Mouse (Mus musculus): Measurements from ENCODE around the gene Zfp768. TPM values are rescaled to one million over a fixed set of nuclear protein-coding genes. Genes with fewer than 3 reads are reported as not detected.

The Zfp768 gene
- 3.3 TPM for polyA plus RNA-seq (2014; fragmentation: Illumina TruSeq; extraction: RNeasy Lipid Tissue Mini Kit (QIAGEN cat#74804))

DNA sequence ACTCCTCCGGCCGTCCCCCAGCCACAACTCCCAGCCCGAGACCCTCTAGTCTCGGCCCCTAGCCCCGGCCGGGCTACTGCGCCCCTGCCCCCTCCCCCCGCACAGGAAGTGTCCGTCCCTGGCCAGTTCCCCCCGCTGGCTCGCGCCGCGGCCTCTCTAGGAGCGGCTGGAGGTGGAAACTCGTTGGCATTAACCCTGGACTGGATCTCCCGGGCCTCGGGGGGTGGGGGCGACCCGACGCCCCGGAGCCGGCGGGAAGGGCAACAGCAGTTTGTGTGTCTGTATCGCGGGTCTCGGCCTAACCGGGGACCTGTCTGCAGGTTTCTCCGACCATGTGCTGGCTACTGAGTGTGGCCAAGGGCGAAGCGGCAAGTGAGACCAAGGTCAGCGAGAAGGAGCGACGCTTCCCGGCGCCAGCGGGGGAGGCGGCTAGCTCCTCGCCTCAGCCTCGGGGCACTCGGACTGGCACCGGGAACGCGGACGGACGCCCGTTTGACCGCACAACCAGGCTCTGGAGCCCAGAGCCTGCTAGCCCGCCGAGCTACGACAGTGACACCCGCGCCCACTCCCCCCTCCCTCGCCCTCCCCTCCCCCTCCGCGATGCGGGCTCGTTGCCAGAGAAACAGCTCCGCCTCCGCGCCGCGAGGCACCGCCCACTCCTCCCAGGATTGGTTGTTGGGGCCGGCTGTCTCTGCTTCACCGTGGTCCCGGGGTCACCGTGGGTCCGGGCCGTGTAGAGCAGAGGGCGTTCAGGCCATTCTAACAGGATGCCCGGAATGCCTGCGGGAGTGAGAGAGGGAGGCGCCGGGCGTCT, at the start of gene Zfp768:
TSS of gene Zfp768 (minus strand) at position 78 of the 814 bp plus-strand sequence.

DNA sequence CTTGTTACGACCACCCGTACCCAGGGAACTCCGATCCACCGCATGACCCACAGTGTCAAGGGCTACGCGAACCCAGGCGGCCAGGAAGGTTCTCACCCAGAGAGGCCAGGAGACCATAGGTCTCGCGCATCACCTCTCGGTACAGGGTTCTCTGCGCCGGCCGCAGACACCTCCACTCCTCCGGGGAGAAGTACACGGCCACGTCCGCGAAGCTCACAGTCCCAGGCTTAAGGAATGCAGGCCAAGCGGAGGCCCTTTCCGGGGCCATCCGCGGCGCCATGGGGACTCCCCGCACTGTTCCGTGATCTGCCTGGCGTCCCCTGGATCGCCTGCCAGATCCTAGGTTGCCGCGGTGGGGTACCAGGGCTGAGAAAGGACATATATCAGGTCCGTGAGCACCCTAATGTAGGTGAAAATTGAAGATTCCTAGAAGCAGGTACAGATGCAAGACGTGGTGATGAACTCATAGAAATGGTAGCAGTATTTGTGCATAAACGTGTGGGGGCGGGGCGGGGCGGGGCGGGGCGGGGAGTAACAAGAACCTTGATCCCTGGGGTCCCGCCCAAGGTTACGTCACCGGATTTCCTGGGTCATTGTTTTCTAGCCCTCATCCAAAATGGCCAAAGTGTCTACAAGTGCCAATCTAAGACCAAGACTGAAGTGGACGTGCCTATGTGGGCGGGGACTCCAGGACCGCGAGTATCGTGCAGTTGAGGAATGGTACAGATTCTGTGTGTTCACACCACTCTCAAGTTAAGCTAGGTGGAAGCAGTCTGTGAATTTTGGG, 48.0 kb upstream of the Zfp768 start, which contains the start of gene E430018J23Rik:
TSS of gene E430018J23Rik (minus strand) at position 473 of the 787 bp plus-strand sequence.

DNA sequence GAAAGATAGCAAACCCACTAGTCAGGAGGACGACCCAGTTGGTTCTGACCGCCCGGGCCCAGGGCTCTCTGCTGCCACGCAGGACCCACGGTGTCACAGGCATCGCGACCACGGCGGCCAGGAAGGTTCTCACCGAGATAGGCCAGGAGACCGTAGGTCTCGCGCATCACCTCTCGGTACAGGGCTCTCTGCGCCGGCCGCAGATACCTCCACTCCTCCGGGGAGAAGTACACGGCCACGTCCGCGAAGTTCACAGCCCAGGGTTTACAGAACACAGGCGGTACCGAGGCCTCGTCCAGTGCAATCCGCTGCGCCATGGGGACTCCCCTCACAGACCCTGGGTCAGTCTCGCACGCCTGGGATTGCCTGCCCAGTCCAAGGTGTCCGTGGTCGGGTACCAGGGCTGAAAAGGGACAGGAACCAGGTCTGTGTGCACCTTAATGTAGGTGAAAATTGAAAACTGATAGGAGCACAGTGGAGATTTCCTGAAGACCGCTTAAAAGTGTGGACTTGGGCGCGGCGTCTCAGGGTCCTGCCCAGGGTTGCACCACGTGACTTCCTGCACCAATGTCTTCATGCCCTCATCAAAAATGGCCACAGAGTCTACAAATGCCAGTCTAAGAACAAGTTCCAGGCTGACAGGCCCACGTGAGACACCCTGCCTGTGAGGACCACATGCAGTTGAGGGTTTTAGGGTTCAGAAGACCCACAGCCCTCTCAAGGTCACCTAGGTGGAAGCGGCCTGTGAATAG, 41.4 kb upstream of the Zfp768 start, which contains the start of gene 9130019O22Rik:
TSS of gene 9130019O22Rik (minus strand) at position 526 of the 752 bp plus-strand sequence.

DNA sequence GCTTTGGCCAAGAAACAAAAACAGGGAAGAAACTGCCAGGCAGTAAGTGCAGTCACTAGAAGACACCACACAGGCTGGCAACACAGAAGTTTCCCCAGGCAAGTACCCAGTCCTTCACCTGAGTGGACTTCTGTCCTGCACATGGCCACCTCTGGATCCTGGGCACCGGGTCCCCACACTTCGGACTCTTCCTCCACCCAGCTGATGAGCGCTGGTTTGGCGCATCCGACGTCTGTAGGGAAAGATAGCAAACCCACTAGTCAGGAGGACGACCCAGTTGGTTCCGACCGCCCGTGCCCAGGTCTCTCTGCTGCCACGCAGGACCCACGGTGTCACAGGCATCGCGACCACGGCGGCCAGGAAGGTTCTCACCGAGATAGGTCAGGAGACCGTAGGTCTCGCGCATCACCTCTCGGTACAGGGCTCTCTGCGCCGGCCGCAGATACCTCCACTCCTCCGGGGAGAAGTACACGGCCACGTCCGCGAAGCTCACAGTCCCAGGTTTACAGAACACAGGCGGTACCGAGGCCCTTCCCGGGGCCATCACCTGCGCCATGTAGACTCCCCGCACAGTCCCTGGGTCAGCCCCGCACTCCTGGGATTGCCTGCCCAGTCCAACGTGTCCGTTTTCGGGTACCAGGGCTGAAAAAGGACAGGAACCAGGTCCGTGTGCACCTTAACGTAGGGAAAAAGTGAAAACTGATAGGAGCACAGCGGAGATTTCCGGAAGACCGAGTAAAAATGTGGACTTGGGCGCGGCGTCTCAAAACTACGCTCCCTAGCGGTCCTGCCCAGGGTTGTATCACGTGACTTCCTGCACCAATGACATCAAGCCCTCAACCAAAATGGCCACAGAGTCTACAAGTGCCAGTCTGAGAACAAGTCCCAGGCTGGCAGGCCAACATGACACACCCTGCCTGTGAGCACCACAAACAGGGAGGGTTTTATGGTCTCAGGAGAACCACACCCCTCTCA, 30.2 kb upstream of the Zfp768 start, which contains the start of gene Zfp747:
TSS of gene Zfp747 (minus strand) at position 780 of the 975 bp plus-strand sequence.

DNA sequence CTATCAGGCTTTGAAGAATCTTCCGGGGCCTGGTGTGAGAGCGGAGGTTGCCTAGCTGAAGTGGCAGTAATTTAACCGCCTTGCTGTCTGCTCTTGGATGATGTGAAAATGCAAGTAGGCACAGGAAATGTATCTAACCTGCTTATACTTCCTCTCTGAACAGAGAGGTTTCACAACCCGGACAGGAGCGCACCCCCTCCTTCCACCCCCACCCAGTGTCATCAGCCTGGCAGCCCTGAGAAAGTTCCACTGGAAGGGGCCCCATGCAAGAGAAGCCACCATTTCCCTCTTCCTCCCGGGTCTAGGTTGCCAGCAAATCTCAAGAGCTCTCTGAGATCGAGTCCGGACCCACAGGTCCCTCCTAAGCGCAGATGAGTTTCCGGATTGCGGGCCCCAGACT, 49.3 kb downstream of the Zfp768 start, which contains the start of gene Itgal:
TSS of gene Itgal (plus strand) at position 163 of the 400 bp plus-strand sequence.

Other genes starting within 250 kb of the Zfp768 start
- 0.71 TPM for gene Qprt, start 223.4 kb downstream of the Zfp768 start, polyA plus RNA-seq (2014; fragmentation: Illumina TruSeq; extraction: RNeasy Lipid Tissue Mini Kit (QIAGEN cat#74804))
- 1.1 TPM for gene Spn, start 207.8 kb downstream of the Zfp768 start, polyA plus RNA-seq (2014; fragmentation: Illumina TruSeq; extraction: RNeasy Lipid Tissue Mini Kit (QIAGEN cat#74804))
- gene Cd2bp2, start 149.5 kb downstream of the Zfp768 start, polyA plus RNA-seq (2014; fragmentation: Illumina TruSeq; extraction: RNeasy Lipid Tissue Mini Kit (QIAGEN cat#74804)), result 13.1 TPM
- 3.0 TPM for gene Tbc1d10b, start 137.1 kb downstream of the Zfp768 start, polyA plus RNA-seq (2014; fragmentation: Illumina TruSeq; extraction: RNeasy Lipid Tissue Mini Kit (QIAGEN cat#74804))
- not detected for gene Mylpf, start 136.7 kb downstream of the Zfp768 start, polyA plus RNA-seq (2014; fragmentation: Illumina TruSeq; extraction: RNeasy Lipid Tissue Mini Kit (QIAGEN cat#74804))
- 3.2 TPM for gene Zfp553, start 112.5 kb downstream of the Zfp768 start, polyA plus RNA-seq (2014; fragmentation: Illumina TruSeq; extraction: RNeasy Lipid Tissue Mini Kit (QIAGEN cat#74804))
- 1.4 TPM for gene Sept1, start 112.5 kb downstream of the Zfp768 start, polyA plus RNA-seq (2014; fragmentation: Illumina TruSeq; extraction: RNeasy Lipid Tissue Mini Kit (QIAGEN cat#74804))
- gene Zfp771, start 101.3 kb downstream of the Zfp768 start, polyA plus RNA-seq (2014; fragmentation: Illumina TruSeq; extraction: RNeasy Lipid Tissue Mini Kit (QIAGEN cat#74804)), result not detected
- not detected for gene Dctpp1, start 84.9 kb downstream of the Zfp768 start, polyA plus RNA-seq (2014; fragmentation: Illumina TruSeq; extraction: RNeasy Lipid Tissue Mini Kit (QIAGEN cat#74804))
- 23.0 TPM for gene Sephs2, start 71.5 kb downstream of the Zfp768 start, polyA plus RNA-seq (2014; fragmentation: Illumina TruSeq; extraction: RNeasy Lipid Tissue Mini Kit (QIAGEN cat#74804))
- 0.68 TPM for gene Itgal, start 49.3 kb downstream of the Zfp768 start, polyA plus RNA-seq (2014; fragmentation: Illumina TruSeq; extraction: RNeasy Lipid Tissue Mini Kit (QIAGEN cat#74804))
- gene Zfp747, start 30.5 kb upstream of the Zfp768 start, polyA plus RNA-seq (2014; fragmentation: Illumina TruSeq; extraction: RNeasy Lipid Tissue Mini Kit (QIAGEN cat#74804)), result 3.6 TPM
- gene 9130019O22Rik, start 41.6 kb upstream of the Zfp768 start, polyA plus RNA-seq (2014; fragmentation: Illumina TruSeq; extraction: RNeasy Lipid Tissue Mini Kit (QIAGEN cat#74804)), result 2.4 TPM
- gene E430018J23Rik, start 48.0 kb upstream of the Zfp768 start, polyA plus RNA-seq (2014; fragmentation: Illumina TruSeq; extraction: RNeasy Lipid Tissue Mini Kit (QIAGEN cat#74804)), result 1.1 TPM
- gene Zfp764, start 61.2 kb upstream of the Zfp768 start, polyA plus RNA-seq (2014; fragmentation: Illumina TruSeq; extraction: RNeasy Lipid Tissue Mini Kit (QIAGEN cat#74804)), result 4.1 TPM
- 0.86 TPM for gene Zfp688, start 76.5 kb upstream of the Zfp768 start, polyA plus RNA-seq (2014; fragmentation: Illumina TruSeq; extraction: RNeasy Lipid Tissue Mini Kit (QIAGEN cat#74804))
- 3.1 TPM for gene Zfp689, start 103.6 kb upstream of the Zfp768 start, polyA plus RNA-seq (2014; fragmentation: Illumina TruSeq; extraction: RNeasy Lipid Tissue Mini Kit (QIAGEN cat#74804))
- 18.0 TPM for gene Prr14, start 114.0 kb upstream of the Zfp768 start, polyA plus RNA-seq (2014; fragmentation: Illumina TruSeq; extraction: RNeasy Lipid Tissue Mini Kit (QIAGEN cat#74804))
- gene Fbrs, start 133.6 kb upstream of the Zfp768 start, polyA plus RNA-seq (2014; fragmentation: Illumina TruSeq; extraction: RNeasy Lipid Tissue Mini Kit (QIAGEN cat#74804)), result 7.7 TPM
- 11.4 TPM for gene Srcap, start 166.4 kb upstream of the Zfp768 start, polyA plus RNA-seq (2014; fragmentation: Illumina TruSeq; extraction: RNeasy Lipid Tissue Mini Kit (QIAGEN cat#74804))
- gene Gm42715, start 174.0 kb upstream of the Zfp768 start, polyA plus RNA-seq (2014; fragmentation: Illumina TruSeq; extraction: RNeasy Lipid Tissue Mini Kit (QIAGEN cat#74804)), result 6.7 TPM
- not detected for gene Tmem265, start 215.8 kb upstream of the Zfp768 start, polyA plus RNA-seq (2014; fragmentation: Illumina TruSeq; extraction: RNeasy Lipid Tissue Mini Kit (QIAGEN cat#74804))
- gene Phkg2, start 227.8 kb upstream of the Zfp768 start, polyA plus RNA-seq (2014; fragmentation: Illumina TruSeq; extraction: RNeasy Lipid Tissue Mini Kit (QIAGEN cat#74804)), result 7.7 TPM
- gene Ccdc189, start 243.0 kb upstream of the Zfp768 start, polyA plus RNA-seq (2014; fragmentation: Illumina TruSeq; extraction: RNeasy Lipid Tissue Mini Kit (QIAGEN cat#74804)), result not detected
- 2.9 TPM for gene Rnf40, start 243.2 kb upstream of the Zfp768 start, polyA plus RNA-seq (2014; fragmentation: Illumina TruSeq; extraction: RNeasy Lipid Tissue Mini Kit (QIAGEN cat#74804))

Measured in ovary, adult 10 weeks (tissue).